Mouse (Mus musculus): ENCODE results near the gene Leo1. TPM values are rescaled to one million over a fixed set of nuclear protein-coding genes. Genes with fewer than 3 reads are reported as not detected.

Gene Leo1
- 32.5 and 35.2 TPM in 2 replicates for polyA plus RNA-seq (2015; fragmentation: Nextera tagmentation; extraction: Ambion mirVana)

GRCm38 (mm10) chr9:75440796-75441666 lies at the start of gene Leo1:
Gene Leo1 (plus strand): TSS chr9:75441524.
- H3K36me3 ChIP-seq: peaks cover 5% of the 10 kb centered on the region
- peak within 1 kb of the TSS; percentile 75 for H3K4me2 ChIP-seq (replicated peaks)
- peak within 1 kb of the TSS; percentile 84 for H3K9ac ChIP-seq
- WGBS: under 1% methylated on average over 45 of the region's 45 CpGs
- H3K27ac ChIP-seq: peak within 1 kb of the TSS; percentile 79
- H3K27me3 ChIP-seq (replicated peaks): no peaks in the 10 kb centered on the region
- no peaks in the 10 kb centered on the region for H3K9me3 ChIP-seq
- peak within 1 kb of the TSS; percentile 75 for H3K4me3 ChIP-seq (replicated peaks)
- 0 out of 2 replicates have a peak, but pooled peaks cover 11% of the 10 kb centered on the region for H3K4me1 ChIP-seq (replicated peaks)
- ATAC-seq: peak; percentile 97

- Histone ChIP-seq H3K36me3 (peaks cover 23% of the 10 kb centered on the region), H3K27ac (no peak overlapping the region), H3K9ac (no peak overlapping the region), H3K4me3 (replicated peaks) (no peak overlapping the region), H3K9me3 (no peaks in the 10 kb centered on the region), H3K4me1 (replicated peaks) (no peaks in the 10 kb centered on the region), H3K4me2 (replicated peaks) (no peak overlapping the region), H3K27me3 (replicated peaks) (no peaks in the 10 kb centered on the region)
- WGBS: 74% methylated on average over 12 of the region's 12 CpGs
- no peak for ATAC-seq
Observed at GRCm38 (mm10) chr9:75393251-75393650, 48.1 kb upstream of the Leo1 start.

GRCm38 (mm10) chr9:75395971-75396370 lies 45.4 kb upstream of the Leo1 start:
- Histone ChIP-seq H3K4me1 (replicated peaks) (0 out of 2 replicates have a peak, but pooled peaks cover 4% of the 10 kb centered on the region), H3K9me3 (no peaks in the 10 kb centered on the region), H3K4me2 (replicated peaks) (no peak overlapping the region), H3K27ac (no peak overlapping the region), H3K36me3 (peaks cover 10% of the 10 kb centered on the region; the same call in 1 of the 2 replicates), H3K4me3 (replicated peaks) (no peak overlapping the region), H3K9ac (no peak overlapping the region), H3K27me3 (replicated peaks) (no peaks in the 10 kb centered on the region)
- 68% methylated on average over 6 of the region's 6 CpGs for WGBS
- ATAC-seq: peak; percentile 79; the same call in 1 of the 2 replicates

GRCm38 (mm10) chr9:75399069-75399468 lies 42.3 kb upstream of the Leo1 start:
- no peak overlapping the region for H3K4me2 ChIP-seq (replicated peaks)
- H3K4me1 ChIP-seq (replicated peaks): peaks cover 16% of the 10 kb centered on the region
- H3K36me3 ChIP-seq: 0 out of 2 replicates have a peak, but pooled peaks cover 6% of the 10 kb centered on the region
- no peaks in the 10 kb centered on the region for H3K27me3 ChIP-seq (replicated peaks)
- ATAC-seq: no peak
- no peaks in the 10 kb centered on the region for H3K9me3 ChIP-seq
- WGBS: 94% methylated on average over 4 of the region's 4 CpGs
- no peak overlapping the region for H3K4me3 ChIP-seq (replicated peaks)
- no peak overlapping the region for H3K9ac ChIP-seq
- H3K27ac ChIP-seq: no peak overlapping the region

GRCm38 (mm10) chr9:75400639-75401038 lies 40.7 kb upstream of the Leo1 start:
- Histone ChIP-seq H3K9ac (no peak overlapping the region), H3K4me2 (replicated peaks) (no peak overlapping the region), H3K4me3 (replicated peaks) (no peak overlapping the region), H3K27me3 (replicated peaks) (no peaks in the 10 kb centered on the region), H3K27ac (no peak overlapping the region), H3K36me3 (0 out of 2 replicates have a peak, but pooled peaks cover 2% of the 10 kb centered on the region), H3K9me3 (no peaks in the 10 kb centered on the region), H3K4me1 (replicated peaks) (peaks cover 20% of the 10 kb centered on the region)
- 64% methylated on average over 5 of the region's 5 CpGs for WGBS
- no peak for ATAC-seq

- H3K27ac ChIP-seq: peak overlapping the region; percentile 33; the same call in 1 of the 2 replicates
- no peaks in the 10 kb centered on the region for H3K27me3 ChIP-seq (replicated peaks)
- H3K36me3 ChIP-seq: 0 out of 2 replicates have a peak, but pooled peaks cover 2% of the 10 kb centered on the region
- no peak overlapping the region for H3K4me3 ChIP-seq (replicated peaks)
- no peaks in the 10 kb centered on the region for H3K9me3 ChIP-seq
- no peak for ATAC-seq
- 45% methylated on average over 20 of the region's 20 CpGs for WGBS
- H3K4me2 ChIP-seq (replicated peaks): 0 out of 2 replicates have a peak overlapping the region, but pooled peaks have one; percentile 10
- peaks cover 25% of the 10 kb centered on the region for H3K4me1 ChIP-seq (replicated peaks)
- no peak overlapping the region for H3K9ac ChIP-seq
Observed at GRCm38 (mm10) chr9:75401593-75402504, 39.5 kb upstream of the Leo1 start.

- no peaks in the 10 kb centered on the region for H3K9me3 ChIP-seq
- no peak overlapping the region for H3K9ac ChIP-seq
- no peak overlapping the region for H3K4me2 ChIP-seq (replicated peaks)
- H3K36me3 ChIP-seq: no peaks in the 10 kb centered on the region
- ATAC-seq: no peak
- WGBS: 37% methylated on average over 3 of the region's 3 CpGs
- no peak overlapping the region for H3K27ac ChIP-seq
- no peaks in the 10 kb centered on the region for H3K27me3 ChIP-seq (replicated peaks)
- H3K4me3 ChIP-seq (replicated peaks): no peak overlapping the region
- H3K4me1 ChIP-seq (replicated peaks): peaks cover 25% of the 10 kb centered on the region
Observed at GRCm38 (mm10) chr9:75403520-75403919, 37.8 kb upstream of the Leo1 start.

- 63% methylated on average over 2 of the region's 2 CpGs for WGBS
- Histone ChIP-seq H3K27ac (no peak overlapping the region), H3K4me2 (replicated peaks) (no peak overlapping the region), H3K4me3 (replicated peaks) (no peak overlapping the region), H3K9ac (no peak overlapping the region), H3K4me1 (replicated peaks) (peaks cover 22% of the 10 kb centered on the region), H3K27me3 (replicated peaks) (no peaks in the 10 kb centered on the region), H3K9me3 (no peaks in the 10 kb centered on the region), H3K36me3 (no peaks in the 10 kb centered on the region)
- ATAC-seq: no peak
Observed at GRCm38 (mm10) chr9:75406121-75406520, 35.2 kb upstream of the Leo1 start.

GRCm38 (mm10) chr9:75407803-75408202 lies 33.5 kb upstream of the Leo1 start:
- Histone ChIP-seq H3K9ac (no peak overlapping the region), H3K4me2 (replicated peaks) (peak overlapping the region; percentile 84), H3K27me3 (replicated peaks) (no peaks in the 10 kb centered on the region), H3K4me1 (replicated peaks) (peaks cover 13% of the 10 kb centered on the region; the same call in 1 of the 2 replicates), H3K4me3 (replicated peaks) (peak overlapping the region; percentile 28), H3K36me3 (no peaks in the 10 kb centered on the region), H3K9me3 (no peaks in the 10 kb centered on the region), H3K27ac (no peak overlapping the region)
- 11% methylated on average over 10 of the region's 10 CpGs for WGBS
- ATAC-seq: no peak

GRCm38 (mm10) chr9:75408204-75408826 lies 33.0 kb upstream of the Leo1 start:
- Histone ChIP-seq H3K27ac (no peak overlapping the region; the same call in 1 of the 2 replicates), H3K9ac (peak overlapping the region; percentile 91; the same call in 1 of the 2 replicates), H3K4me3 (replicated peaks) (peak overlapping the region; percentile 71), H3K27me3 (replicated peaks) (no peaks in the 10 kb centered on the region), H3K9me3 (no peaks in the 10 kb centered on the region), H3K36me3 (no peaks in the 10 kb centered on the region), H3K4me2 (replicated peaks) (peak overlapping the region; percentile 84), H3K4me1 (replicated peaks) (peaks cover 10% of the 10 kb centered on the region; the same call in 1 of the 2 replicates)
- no peak for ATAC-seq
- WGBS: 4% methylated on average over 11 of the region's 11 CpGs

GRCm38 (mm10) chr9:75409031-75409851 lies 32.1 kb upstream of the Leo1 start:
- Histone ChIP-seq H3K9ac (peak overlapping the region; percentile 91), H3K36me3 (no peaks in the 10 kb centered on the region), H3K4me3 (replicated peaks) (peak overlapping the region; percentile 71), H3K27ac (peak overlapping the region; percentile 99), H3K4me2 (replicated peaks) (peak overlapping the region; percentile 84), H3K27me3 (replicated peaks) (no peaks in the 10 kb centered on the region), H3K4me1 (replicated peaks) (peaks cover 9% of the 10 kb centered on the region; the same call in 1 of the 2 replicates), H3K9me3 (no peaks in the 10 kb centered on the region)
- ATAC-seq: peak; percentile 87
- under 1% methylated on average over 87 of the region's 90 CpGs for WGBS
